8 mouse cellular contexts compared by ENCODE assay signal in genomic region chr2:90917233-90917998, GRCm38 (mm10). TPM values are rescaled to one million over a fixed set of nuclear protein-coding genes. Genes with fewer than 3 reads are reported as not detected.
DNase-seq lines count a peak whose midpoint lies in the region; ATAC-seq and TF ChIP-seq lines count a peak whose summit lies in the region.

No protein-coding gene starts in this region.

- DNase-seq in ES-CJ7 (ENCODE audit: low read depth, low spot score) = peak; percentile 46
- peak; percentile 85 to 89 for DNase-seq in heart, postnatal 10 days
- DNase-seq in kidney, postnatal 4 days = peak; percentile 81 to 89
- DNase-seq in lung, postnatal 0 days (ENCODE audit: low spot score) = peak; percentile 85
- peak; percentile 38 for DNase-seq in ovary, adult 18-20 months (ENCODE audit: low spot score)
- peak; percentile 23 to 47 for DNase-seq in thymus, postnatal 10 days (ENCODE audit: low spot score in 2 of 2)

- no peaks in the 10 kb centered on the region for H3K27me3 ChIP-seq in forebrain, embryonic 13.5 days
- H3K27me3 ChIP-seq in lung, postnatal 0 days (replicated peaks; ENCODE audit: insufficient read depth, low read length) = no peaks in the 10 kb centered on the region

- peak; percentile 15; the same call in 1 of the 2 replicates for TF ChIP-seq CTCF in lung, postnatal 0 days (IDR thresholded peaks at IDR 0.05)

- no peak for TF ChIP-seq EP300 in lung, postnatal 0 days (IDR thresholded peaks at IDR 0.05)

- H3K4me2 ChIP-seq in forebrain, embryonic 13.5 days = peak overlapping the region; percentile 72
- H3K4me2 ChIP-seq in lung, postnatal 0 days (replicated peaks; ENCODE audit: low read depth, low read length) = peak overlapping the region; percentile 68

- no peaks in the 10 kb centered on the region for H3K9me3 ChIP-seq in forebrain, embryonic 13.5 days (replicated peaks)
- H3K9me3 ChIP-seq in lung, postnatal 0 days (ENCODE audit: low read length) = no peaks in the 10 kb centered on the region

- peak; percentile 65 for ATAC-seq in cerebellum, adult (ENCODE audit: insufficient number of reproducible peaks, low FRiP score, low TSS enrichment)
- ATAC-seq in forebrain, embryonic 13.5 days = peak; percentile 83
- ATAC-seq in lung, postnatal 0 days = peak; percentile 93

- H3K9ac ChIP-seq in forebrain, embryonic 13.5 days = peak overlapping the region; percentile 95
- peak overlapping the region; percentile 92 for H3K9ac ChIP-seq in lung, postnatal 0 days (replicated peaks; ENCODE audit: low read depth)

- WGBS in forebrain, embryonic 13.5 days = 1% methylated on average over 66 of the region's 73 CpGs
- WGBS in lung, postnatal 0 days = under 1% methylated on average over 63 of the region's 73 CpGs

- peaks cover 17% of the 10 kb centered on the region for H3K36me3 ChIP-seq in forebrain, embryonic 13.5 days (ENCODE audit: poor library complexity, severe bottlenecking)
- no peaks in the 10 kb centered on the region for H3K36me3 ChIP-seq in lung, postnatal 0 days (ENCODE audit: insufficient read depth, low read length)

- H3K4me3 ChIP-seq in forebrain, embryonic 13.5 days = peak overlapping the region; percentile 65
- peak overlapping the region; percentile 60 for H3K4me3 ChIP-seq in lung, postnatal 0 days (ENCODE audit: low read depth, low read length)

- H3K27ac ChIP-seq in forebrain, embryonic 13.5 days = peak overlapping the region; percentile 87
- peak overlapping the region; percentile 92 for H3K27ac ChIP-seq in lung, postnatal 0 days (ENCODE audit: low read length)

- H3K4me1 ChIP-seq in forebrain, embryonic 13.5 days = peaks cover 39% of the 10 kb centered on the region
- no peaks in the 10 kb centered on the region; the same call in 1 of the 2 replicates for H3K4me1 ChIP-seq in lung, postnatal 0 days (ENCODE audit: insufficient read depth, low read depth, low read length)

- intact Hi-C loops in heart, postnatal 10 days (cut with DNase I) = no loop called here

RNA-seq across cellular contexts. Expression of gene Ndufs3, which starts 12.8 kb away (rescaled TPM):
- 219 and 222 TPM in 2 replicates for polyA plus RNA-seq in forebrain, embryonic 13.5 days (2015; fragmentation: Nextera tagmentation; extraction: Ambion mirVana)
- total RNA-seq in heart, postnatal 10 days (2021) = 100 to 1,000 TPM; 693 to 709 TPM
- polyA plus RNA-seq in lung, postnatal 0 days (2015; fragmentation: Nextera tagmentation; extraction: Ambion mirVana) = 146 and 159 TPM in 2 replicates

RNA-seq across cellular contexts. Expression of gene Kbtbd4, which starts 12.9 kb away (rescaled TPM):
- 59.2 and 67.6 TPM in 2 replicates for polyA plus RNA-seq in forebrain, embryonic 13.5 days (2015; fragmentation: Nextera tagmentation; extraction: Ambion mirVana)
- total RNA-seq in heart, postnatal 10 days (2021) = 10 to 100 TPM; 21.7 to 26.1 TPM
- polyA plus RNA-seq in lung, postnatal 0 days (2015; fragmentation: Nextera tagmentation; extraction: Ambion mirVana) = 18.1 and 21.3 TPM in 2 replicates

RNA-seq across cellular contexts. Expression of gene Celf1, which starts 22.8 kb away (rescaled TPM):
- 132 and 138 TPM in 2 replicates for polyA plus RNA-seq in forebrain, embryonic 13.5 days (2015; fragmentation: Nextera tagmentation; extraction: Ambion mirVana)
- 100 to 1,000 TPM; 111 to 119 TPM for total RNA-seq in heart, postnatal 10 days (2021)
- 35.1 and 37.5 TPM in 2 replicates for polyA plus RNA-seq in lung, postnatal 0 days (2015; fragmentation: Nextera tagmentation; extraction: Ambion mirVana)

RNA-seq across cellular contexts. Expression of gene C1qtnf4, which starts 31.8 kb away (rescaled TPM):
- polyA plus RNA-seq in forebrain, embryonic 13.5 days (2015; fragmentation: Nextera tagmentation; extraction: Ambion mirVana) = 9.0 and 9.4 TPM in 2 replicates
- 1 to 10 TPM; 6.2 to 6.6 TPM for total RNA-seq in heart, postnatal 10 days (2021)
- polyA plus RNA-seq in lung, postnatal 0 days (2015; fragmentation: Nextera tagmentation; extraction: Ambion mirVana) = 6.2 and 8.2 TPM in 2 replicates

Comparison
In these comparisons a context has a peak if more than half of its experiments do, and no peak if none do; other contexts are left out.
1. Peak in every context shown above with its lines: DNase-seq, ATAC-seq, H3K4me3 ChIP-seq and H3K27ac ChIP-seq.
2. DNase-seq: peak in every context shown above with its lines; median percentile 87 in heart, postnatal 10 days; 85 in kidney, postnatal 4 days; 85 in lung, postnatal 0 days; 46 in ES-CJ7; 38 in ovary, adult 18-20 months; 35 in thymus, postnatal 10 days.